In genomic region chr9:6325408-6325807, GRCm38 (mm10) we compare ENCODE assay signal across 27 mouse cellular contexts. TPM values are rescaled to one million over a fixed set of nuclear protein-coding genes. Genes with fewer than 3 reads are reported as not detected.
DNase-seq lines count a peak whose midpoint lies in the region; ATAC-seq and TF ChIP-seq lines count a peak whose summit lies in the region.
"Had no signal": no experiment of that assay in that cellular context is flagged by ENCODE, and none has a peak within 500 bp of the region (broad histone marks: within the 10 kb centered on the region; RNA-seq: fewer than 3 reads in every experiment).

No protein-coding gene starts in this region.

- WGBS in midbrain, embryonic 11.5 days, result 75% methylated on average over 2 of the region's 2 CpGs
- 93% methylated on average over 2 of the region's 2 CpGs for WGBS in midbrain, embryonic 16.5 days

- H3K9ac ChIP-seq in midbrain, embryonic 11.5 days (ENCODE audit: low read length), result no peak overlapping the region
- no peak overlapping the region for H3K9ac ChIP-seq in midbrain, embryonic 16.5 days (ENCODE audit: low read depth, low read length)

- DNase-seq in midbrain, embryonic 11.5 days (ENCODE audit: low spot score, missing footprints), result peak; percentile 8
- no peak for DNase-seq in heart, postnatal 4 days
- no peak for DNase-seq in lung, postnatal 14 days
- DNase-seq: adrenal gland, adult 2 months; adrenal gland, adult 8-10 months; adrenal gland, postnatal 10 days; adrenal gland, postnatal 14 days; adrenal gland, postnatal 25 days; adrenal gland, postnatal 36 days; B cell, adult 2 months; cerebellum, adult 11 months; cerebellum, adult 11-12 months; cerebellum, adult 18-20 months had no signal

- H3K4me2 ChIP-seq in midbrain, embryonic 11.5 days, result no peak overlapping the region
- H3K4me2 ChIP-seq in midbrain, embryonic 16.5 days (ENCODE audit: low read length), result no peak overlapping the region
- peak overlapping the region; percentile 28 for H3K4me2 ChIP-seq in myocyte (ENCODE audit: low read depth)

- H3K36me3 ChIP-seq in midbrain, embryonic 11.5 days (ENCODE audit: control insufficient read depth, insufficient read depth, low read length), result no peaks in the 10 kb centered on the region
- H3K36me3 ChIP-seq in midbrain, embryonic 16.5 days (ENCODE audit: control insufficient read depth, insufficient read depth, low read length), result no peaks in the 10 kb centered on the region
- no peaks in the 10 kb centered on the region for H3K36me3 ChIP-seq in myocyte (ENCODE audit: control insufficient read depth, insufficient read depth)
- H3K36me3 ChIP-seq: G1E had no signal

- no peak for ATAC-seq in midbrain, embryonic 11.5 days (ENCODE audit: low FRiP score)
- ATAC-seq in midbrain, embryonic 16.5 days, result no peak
- ATAC-seq: activated CD4-positive, CD25-positive, alpha-beta regulatory T cell, adult 4 months; CD4-positive, CD25-positive, alpha-beta regulatory T cell, adult 4 months; Patski had no signal

- TF ChIP-seq CTCF in embryonic fibroblast, embryonic 13.5 days (IDR thresholded peaks at IDR 0.05; ENCODE audit: borderline replicate concordance, insufficient read depth, low read length), result no peak

- H3K27ac ChIP-seq in midbrain, embryonic 11.5 days (ENCODE audit: low read depth, low read length), result no peak overlapping the region
- H3K27ac ChIP-seq in midbrain, embryonic 16.5 days (ENCODE audit: low read length), result no peak overlapping the region
- peak overlapping the region; percentile 88 for H3K27ac ChIP-seq in embryonic fibroblast, embryonic 13.5 days (ENCODE audit: insufficient read depth, low read length)

- no peak for TF ChIP-seq POLR2A in embryonic fibroblast, embryonic 13.5 days (IDR thresholded peaks at IDR 0.05; ENCODE audit: low read depth, low read length)
- TF ChIP-seq POLR2A in myocyte (IDR thresholded peaks at IDR 0.05; ENCODE audit: insufficient read length, low read depth), result no peak

- H3K4me1 ChIP-seq in midbrain, embryonic 11.5 days (ENCODE audit: control insufficient read depth, insufficient read depth, low read length), result no peaks in the 10 kb centered on the region
- H3K4me1 ChIP-seq in midbrain, embryonic 16.5 days (ENCODE audit: control insufficient read depth, insufficient read depth, low read length), result no peaks in the 10 kb centered on the region
- peaks cover 5% of the 10 kb centered on the region for H3K4me1 ChIP-seq in embryonic fibroblast, embryonic 13.5 days (ENCODE audit: control insufficient read depth, insufficient read depth, low read length)

- H3K9me3 ChIP-seq in midbrain, embryonic 11.5 days (ENCODE audit: control insufficient read depth, low read length), result no peaks in the 10 kb centered on the region
- no peaks in the 10 kb centered on the region for H3K9me3 ChIP-seq in midbrain, embryonic 16.5 days (replicated peaks; ENCODE audit: control insufficient read depth, low read length, poor library complexity, severe bottlenecking)
- H3K9me3 ChIP-seq: G1E had no signal

- H3ac ChIP-seq in myocyte (ENCODE audit: control insufficient read depth, insufficient read length), result no peak overlapping the region

- no peaks in the 10 kb centered on the region for H3K27me3 ChIP-seq in midbrain, embryonic 11.5 days (ENCODE audit: control insufficient read depth, insufficient read depth, low read length)
- no peaks in the 10 kb centered on the region for H3K27me3 ChIP-seq in midbrain, embryonic 16.5 days (ENCODE audit: control insufficient read depth, insufficient read depth, low read depth, low read length)
- H3K27me3 ChIP-seq in myocyte (ENCODE audit: control insufficient read depth, insufficient read depth, insufficient read length), result no peaks in the 10 kb centered on the region
- H3K27me3 ChIP-seq: CH12.LX, Patski had no signal

- no peaks in the 10 kb centered on the region for H3K79me2 ChIP-seq in myocyte (ENCODE audit: control insufficient read depth, insufficient read depth)

- H3K4me3 ChIP-seq in midbrain, embryonic 11.5 days (ENCODE audit: low read depth, low read length), result no peak overlapping the region
- no peak overlapping the region for H3K4me3 ChIP-seq in midbrain, embryonic 16.5 days (ENCODE audit: low read depth, low read length)
- H3K4me3 ChIP-seq in embryonic fibroblast, embryonic 13.5 days (ENCODE audit: insufficient read depth, low read length), result no peak overlapping the region
- no peak overlapping the region for H3K4me3 ChIP-seq in myocyte

TF ChIP-seq in myocyte, 11 proteins besides CTCF, POLR2A, EP300 and RAD21:
- peak; percentile 35 for TF ChIP-seq TCF12 (IDR thresholded peaks at IDR 0.05; ENCODE audit: insufficient read depth, poor library complexity, severe bottlenecking)
- TF ChIP-seq MYOD1 (IDR thresholded peaks at IDR 0.05; ENCODE audit: control insufficient read depth in 1 of 3, insufficient read length in 2 of 3, low read depth in 2 of 3), result peak; percentile 46 to 72 (median 65)
- 0 out of 2 replicates have a peak, but pooled peaks have one; percentile 54 for TF ChIP-seq CEBPB (IDR thresholded peaks at IDR 0.05; ENCODE audit: insufficient read depth, poor library complexity, severe bottlenecking)
- peak in 2 of 3 experiments; percentile 52 to 79 for TF ChIP-seq MYOG (IDR thresholded peaks at IDR 0.05; ENCODE audit: control insufficient read depth in 1 of 3, insufficient read depth in 1 of 3, insufficient read length in 2 of 3, low read depth in 2 of 3)
- no peak for TF ChIP-seq MAX (IDR thresholded peaks at IDR 0.05; ENCODE audit: low read depth)

RNA-seq across cellular contexts. Expression of gene Ddi1, which starts 55.8 kb away (rescaled TPM):
- polyA plus RNA-seq in midbrain, embryonic 11.5 days (2014; fragmentation: Nextera tagmentation; extraction: Ambion mirVana), result not detected in 2 replicates
- polyA plus RNA-seq in midbrain, embryonic 16.5 days (2015; fragmentation: Nextera tagmentation; extraction: Ambion mirVana), result not detected in 2 replicates
- not detected in 2 replicates for polyA plus RNA-seq in embryonic fibroblast, embryonic 13.5 days (2011; ENCODE audit: insufficient read length, low read depth, missing spikeins)
- polyA plus RNA-seq in myocyte (2012; fragmentation: generic; extraction: Trizol), result 0.01 TPM
- total RNA-seq in heart, postnatal 4 days (2021), result not detected
- total RNA-seq: adrenal gland, adult 18-20 months; adrenal gland, adult 2 months; adrenal gland, adult 8-10 months; adrenal gland, postnatal 10 days; adrenal gland, postnatal 14 days; adrenal gland, postnatal 25 days; adrenal gland, postnatal 36 days; adrenal gland, postnatal 4 days; CH12.LX; ES-E14; MEL had no signal
- polyA plus RNA-seq: activated CD4-positive, CD25-positive, alpha-beta regulatory T cell, adult 4 months; adrenal gland, adult 2 months; brain, embryonic 14.5 days; C2C12; CD4-positive, CD25-positive, alpha-beta regulatory T cell, adult 4 months; G1E had no signal
